Mouse (Mus musculus) ES-CJ7 (cell line): Measurements from ENCODE around the gene Gpc6.
"Not testable (repeated sequence)": the region's sequence is repeated elsewhere in the genome, so short reads cannot be mapped to it uniquely, and the experiment has no call there.

ENCODE experiments used
- DNase-seq: peaks from one replicate; pipeline ENCODE4 v3.0.0; 2011; ENCODE audit warnings: low read depth, low spot score

Gpc6 gene

DNA sequence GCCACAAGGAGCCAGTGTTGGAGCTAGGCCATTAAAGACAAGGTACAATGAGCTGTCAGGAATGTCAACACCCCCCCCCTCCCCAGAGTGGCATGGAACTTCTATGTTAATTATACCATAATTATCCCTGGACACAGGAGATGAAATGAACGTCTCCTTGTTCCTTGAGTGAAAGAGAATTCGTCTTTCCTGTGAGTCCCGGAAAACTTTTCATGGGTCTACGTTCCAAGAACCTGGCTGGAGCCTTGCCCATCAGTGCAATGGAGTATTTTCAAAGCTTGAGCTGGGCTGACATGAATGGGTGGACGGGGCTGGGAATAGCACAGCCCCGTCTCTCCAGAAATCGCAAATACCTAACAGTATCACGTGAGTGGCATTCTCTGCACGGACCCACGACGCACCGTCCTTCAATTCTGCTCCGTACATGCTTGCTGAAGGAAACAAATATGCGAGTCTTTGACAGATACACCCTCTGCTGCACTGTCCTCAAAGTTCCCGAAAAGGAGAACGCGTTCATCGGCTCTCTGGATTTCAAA is 444.3 kb downstream of the Gpc6 start:
- no peak for DNase-seq

DNA sequence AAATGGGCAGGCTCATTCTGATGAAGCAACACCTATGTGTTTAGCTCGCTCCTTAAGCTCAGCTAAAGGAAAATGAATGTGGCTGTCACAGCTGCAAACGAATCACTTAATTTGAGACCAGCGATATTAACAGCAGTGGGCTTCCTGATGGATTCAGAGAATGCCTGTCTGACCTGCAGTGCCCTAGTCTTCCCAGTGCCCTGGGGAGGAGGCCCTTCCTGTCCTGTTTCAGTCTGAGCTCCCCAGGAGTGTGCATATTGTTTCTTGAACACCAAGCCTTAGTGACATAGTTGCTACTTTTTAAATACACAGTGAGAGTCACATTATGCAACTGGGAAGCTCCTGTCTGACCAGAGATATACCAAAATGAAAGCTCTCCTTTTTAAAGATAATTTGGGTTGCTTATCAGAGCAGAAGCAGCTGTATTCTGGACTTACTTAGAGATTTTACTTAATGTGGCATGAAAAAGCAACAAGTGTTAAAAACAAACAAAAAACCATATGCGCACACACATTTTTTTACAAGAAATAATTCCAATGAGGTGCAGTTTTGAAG is 451.8 kb downstream of the Gpc6 start:
- no peak for DNase-seq

DNA sequence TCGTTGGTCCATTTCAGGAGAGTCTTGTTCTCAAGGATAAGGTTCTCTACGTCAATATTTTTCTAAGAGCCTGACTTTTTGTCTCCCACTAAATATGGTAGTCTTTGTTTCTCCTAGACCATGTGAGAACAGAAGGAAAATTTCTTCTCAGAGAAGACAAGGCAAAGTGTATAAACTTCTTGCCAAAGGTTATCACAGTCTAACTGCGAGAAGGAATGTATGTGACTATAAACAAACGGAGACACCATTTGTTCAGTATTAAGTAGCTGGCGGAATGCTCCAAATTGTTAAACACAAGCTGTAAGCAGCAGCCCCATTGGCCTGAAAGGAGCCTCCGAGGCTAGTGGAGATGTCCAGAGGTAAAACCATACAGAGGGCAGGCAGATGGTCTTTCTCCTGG is 454.9 kb downstream of the Gpc6 start:
- DNase-seq: no peak

DNA sequence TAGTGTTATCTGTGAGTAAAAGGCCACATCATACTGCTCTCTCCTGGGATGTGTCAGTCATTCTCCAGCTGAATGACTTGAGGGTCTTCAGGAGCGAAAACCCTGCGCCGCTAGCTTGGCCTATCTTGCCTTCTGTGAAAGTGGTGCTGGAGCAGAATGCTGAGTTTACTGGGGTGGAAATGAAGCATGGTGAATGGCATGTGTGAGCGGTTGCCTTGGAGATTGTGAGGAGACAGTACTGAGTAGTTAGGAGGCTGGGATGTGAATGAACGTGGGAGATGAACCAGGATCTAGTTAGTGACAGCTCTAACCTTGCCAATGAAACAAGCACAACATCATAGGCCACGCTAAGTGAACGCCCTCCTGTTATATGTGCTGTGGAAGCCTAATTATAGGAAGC is 458.1 kb downstream of the Gpc6 start:
- DNase-seq: no peak

DNA sequence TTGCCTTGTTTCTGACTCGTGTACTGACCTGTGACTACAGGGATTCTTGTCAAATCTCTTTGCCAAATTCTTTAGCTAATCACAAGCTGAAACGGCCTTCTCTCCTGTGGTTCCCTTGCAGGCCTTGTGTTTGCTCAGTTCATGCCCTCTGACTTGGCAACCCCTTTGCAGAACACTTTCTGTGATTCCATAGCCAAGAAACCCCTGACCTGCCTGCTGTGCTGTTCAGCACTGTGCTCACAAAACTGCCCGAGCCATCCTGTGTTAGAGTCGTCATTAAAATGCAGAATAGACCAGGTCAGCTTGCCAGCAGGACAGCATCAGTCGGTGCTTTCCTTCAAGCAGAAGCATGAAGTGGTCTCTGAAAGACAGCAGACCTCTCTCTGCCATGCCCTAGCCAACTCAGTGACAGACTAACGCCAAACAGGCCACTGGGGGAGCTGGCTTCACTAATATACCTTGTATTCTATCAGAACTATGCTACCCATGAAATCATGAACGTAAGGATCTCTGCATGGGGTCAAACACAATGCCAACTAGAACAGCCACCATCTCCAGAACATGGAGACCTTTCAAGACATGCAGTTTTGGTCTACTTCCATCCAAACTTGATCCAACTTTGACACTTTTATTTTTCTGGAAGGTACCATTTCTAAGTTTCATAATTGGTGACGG is 459.1 kb downstream of the Gpc6 start:
- no peak for DNase-seq

DNA sequence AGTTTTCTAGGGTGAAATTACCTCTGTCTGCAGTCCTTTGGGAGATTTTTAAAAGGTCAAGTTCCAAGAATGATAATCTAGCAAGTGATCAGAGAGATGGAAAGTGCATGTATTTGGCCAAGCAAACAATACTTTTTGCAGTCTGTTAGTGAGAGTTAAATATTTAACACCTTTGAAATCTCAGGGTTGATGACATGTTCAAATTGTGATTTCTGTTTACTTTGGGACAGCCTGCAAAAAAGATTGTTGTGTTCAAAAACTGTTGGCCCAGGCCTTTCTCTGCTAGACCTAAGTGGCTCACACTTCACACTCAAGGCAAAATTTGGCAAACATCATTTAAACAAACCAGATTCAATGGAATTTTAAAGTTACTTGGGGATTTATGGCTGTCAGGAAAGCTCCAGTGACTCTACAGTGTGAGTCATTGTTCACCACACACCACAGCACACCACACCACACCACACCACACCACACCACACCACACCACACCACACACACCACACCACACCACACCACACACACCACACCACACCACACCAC is 460.7 kb downstream of the Gpc6 start:
- DNase-seq: no peak

DNA sequence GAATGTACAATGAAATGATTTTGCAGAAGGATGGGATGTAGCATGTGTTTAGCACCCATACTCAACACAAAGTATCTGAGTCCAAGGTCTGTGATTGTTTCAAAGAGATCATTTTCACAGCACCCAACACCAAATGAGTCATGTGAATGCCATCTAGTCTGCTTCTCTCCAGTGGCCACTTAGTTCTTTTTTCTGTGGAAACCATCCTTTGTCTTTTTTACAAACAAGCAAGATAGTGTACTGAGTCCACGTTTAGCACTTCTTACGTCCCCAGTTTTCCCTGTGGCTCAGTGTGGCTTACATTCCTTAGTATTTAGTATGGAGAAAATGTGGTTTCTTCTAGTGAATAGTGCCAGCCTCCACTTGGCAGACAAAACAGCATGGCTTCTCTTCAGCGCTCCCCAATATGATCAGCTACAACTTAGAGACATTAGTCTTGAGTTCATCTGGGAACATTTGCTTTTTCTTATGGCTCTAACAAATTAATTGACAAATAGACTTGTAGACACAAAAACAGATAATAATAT is 465.7 kb downstream of the Gpc6 start:
- DNase-seq: no peak

DNA sequence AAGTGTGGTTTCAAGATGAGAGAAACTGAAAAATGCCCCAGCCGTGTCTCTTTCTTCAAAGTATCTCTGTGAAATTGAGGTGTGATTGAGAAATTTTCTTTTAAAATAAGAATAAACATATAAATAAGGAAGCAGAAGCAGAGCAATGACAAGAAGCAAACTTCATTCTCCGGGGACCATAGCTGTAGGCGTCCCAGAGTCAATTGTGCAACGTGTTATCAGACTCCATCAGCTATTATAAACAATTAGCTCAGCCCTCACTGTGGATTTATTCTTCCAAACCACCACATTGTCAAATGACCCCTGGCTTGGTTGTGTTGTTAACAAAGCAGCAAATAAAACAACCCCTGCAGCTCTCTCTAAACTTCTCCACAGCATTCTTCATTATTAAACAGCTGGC is 466.3 kb downstream of the Gpc6 start:
- no peak for DNase-seq

DNA sequence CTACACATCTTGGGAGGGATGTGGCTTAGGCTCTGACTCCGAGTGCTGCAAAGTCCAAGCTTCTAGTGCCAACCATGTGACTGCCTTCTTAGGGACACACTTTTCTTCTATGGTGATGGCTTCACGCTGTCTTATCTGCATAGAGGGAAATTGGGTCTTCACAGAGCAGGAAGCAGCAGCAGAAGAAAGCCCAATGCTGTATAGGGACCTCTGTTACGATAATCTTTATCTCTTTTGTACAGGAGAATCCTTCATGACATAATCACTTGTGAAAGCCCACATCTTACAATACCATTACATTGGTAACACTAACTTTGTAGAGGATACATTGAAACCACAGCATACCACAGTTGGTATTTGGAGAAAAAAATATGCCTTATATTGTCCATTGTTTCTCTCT is 472.1 kb downstream of the Gpc6 start:
- DNase-seq: no peak

DNA sequence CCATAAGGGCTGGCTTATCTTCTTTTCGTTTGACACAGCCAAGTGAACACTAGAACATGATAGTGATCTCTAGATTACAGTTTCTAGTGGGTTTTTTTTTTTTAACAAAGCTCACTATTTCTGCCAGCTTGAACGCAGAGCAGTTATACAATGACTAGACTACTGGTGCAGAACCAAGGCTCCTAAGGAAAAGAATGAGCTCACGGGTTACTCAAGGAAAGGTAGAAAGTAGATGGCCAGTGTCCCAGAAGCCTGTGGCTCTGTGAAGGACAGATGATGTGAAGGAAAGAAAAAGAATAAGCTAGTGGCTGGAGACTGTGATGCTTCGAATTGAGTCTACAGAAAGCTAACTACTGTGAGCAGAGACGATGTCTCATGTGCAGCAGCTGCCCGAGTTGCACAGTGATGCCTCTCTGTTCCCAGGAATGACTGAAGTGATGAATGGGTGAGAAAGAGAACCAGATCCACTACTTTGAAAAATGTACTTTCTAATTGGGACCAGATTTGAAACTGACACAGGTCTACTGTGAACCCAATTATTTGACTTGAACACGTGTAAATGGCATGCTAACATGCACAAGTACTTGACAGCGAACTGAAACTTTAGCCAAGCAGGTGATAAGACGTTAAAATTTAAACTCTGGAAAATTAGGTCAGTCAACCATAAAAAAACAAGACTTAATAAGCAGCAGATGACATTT is 482.9 kb downstream of the Gpc6 start:
- DNase-seq: no peak

DNA sequence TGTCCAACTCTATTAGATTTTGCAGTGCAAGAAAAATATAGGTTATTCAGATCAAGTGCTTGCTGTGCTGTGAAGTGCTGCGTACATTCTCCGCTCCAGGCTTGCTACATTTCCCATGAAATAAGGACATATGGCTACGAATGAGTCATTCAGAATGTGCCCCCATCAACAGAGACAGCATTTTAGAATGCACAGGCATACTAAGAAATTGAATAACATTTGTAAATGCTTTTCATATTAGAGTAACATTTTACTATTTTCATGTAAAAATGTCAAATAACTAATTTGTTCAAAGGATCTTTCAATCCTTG is 483.4 kb downstream of the Gpc6 start:
- no peak for DNase-seq

DNA sequence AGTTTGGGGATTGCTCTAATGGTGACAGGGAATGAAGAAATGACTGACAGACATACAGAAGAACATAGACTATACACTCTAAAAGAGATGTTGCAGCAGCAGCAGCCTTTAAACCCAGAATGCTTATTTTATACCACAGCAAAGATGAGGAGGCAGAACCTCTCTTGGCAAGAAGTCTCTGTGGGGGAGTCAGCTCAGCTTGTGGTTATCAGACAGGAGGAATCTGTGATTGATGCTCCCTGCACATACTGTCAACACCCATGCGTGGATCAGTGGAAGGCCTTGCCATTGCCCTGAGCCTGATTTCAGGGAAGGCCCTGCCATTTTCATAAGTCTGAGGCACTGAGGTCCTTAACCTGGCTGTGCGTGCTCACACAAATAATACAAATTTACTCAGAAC is 484.7 kb downstream of the Gpc6 start:
- no peak for DNase-seq

DNA sequence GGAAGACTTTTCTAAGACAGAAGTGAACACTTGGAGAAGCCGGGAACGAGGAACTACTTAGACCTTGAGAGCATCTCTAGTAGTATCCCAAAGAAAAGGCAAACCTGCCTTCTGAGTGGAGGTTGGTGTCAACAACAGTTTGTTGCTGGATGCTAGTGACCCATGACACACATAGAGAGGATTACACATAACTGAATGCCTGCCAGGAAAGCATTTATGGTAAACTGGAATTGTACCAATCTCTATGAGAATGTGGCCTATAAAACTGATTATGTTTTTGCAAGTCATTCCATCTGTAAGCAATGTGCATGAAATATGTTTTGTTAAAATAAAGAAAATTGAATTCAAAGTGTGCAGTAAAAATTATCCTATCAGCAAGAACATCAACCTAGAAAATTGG is 485.4 kb downstream of the Gpc6 start:
- no peak for DNase-seq

DNA sequence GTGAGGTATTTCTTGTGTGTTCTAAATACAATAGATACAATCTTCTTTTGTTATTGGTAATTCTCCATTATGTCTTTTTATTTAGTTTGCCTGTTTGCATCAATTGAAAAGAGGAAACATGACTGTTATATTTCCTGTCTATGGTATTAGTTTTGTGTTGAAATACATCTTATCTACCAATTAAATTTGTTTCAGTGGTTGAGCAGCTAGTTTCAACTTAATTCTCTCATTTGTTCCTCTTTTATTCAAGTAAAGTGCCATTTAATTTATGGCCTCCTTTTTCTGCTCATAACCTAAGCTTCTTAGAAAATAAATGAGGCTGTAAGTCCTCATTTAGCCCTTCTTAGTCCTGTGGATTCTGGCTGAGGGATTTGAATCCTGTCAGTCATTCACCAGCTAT is 489.9 kb downstream of the Gpc6 start:
- DNase-seq: no peak

DNA sequence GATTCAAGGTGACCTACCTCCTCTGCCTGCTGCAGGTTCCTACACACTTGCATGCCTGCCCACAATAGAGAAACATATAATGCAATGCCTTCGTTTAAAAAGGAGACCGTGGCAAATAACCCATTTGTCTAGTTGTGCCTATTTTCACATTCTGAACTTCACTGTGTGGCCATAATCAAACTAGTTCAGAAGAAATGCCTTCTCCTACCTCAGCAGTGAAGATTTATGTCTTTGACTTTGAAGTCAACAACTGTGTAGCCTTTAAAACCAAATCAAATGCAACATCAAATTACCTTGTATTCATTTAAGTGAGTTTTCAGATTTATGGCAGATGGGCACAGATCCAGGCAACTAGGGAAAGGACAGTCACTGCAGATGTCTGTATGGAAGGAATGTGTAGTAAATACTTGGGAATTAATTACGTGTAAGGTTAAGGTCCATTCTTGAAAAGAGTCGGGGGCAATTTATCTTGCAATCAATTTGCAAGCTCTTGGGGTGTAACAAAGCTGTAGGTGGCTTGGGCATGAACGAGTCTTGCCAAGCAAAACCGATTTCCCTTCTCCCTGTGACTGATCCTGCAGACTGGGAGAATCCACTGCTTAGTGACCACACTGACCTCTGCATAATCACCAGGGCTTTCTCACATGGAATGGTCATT is 494.6 kb downstream of the Gpc6 start:
- no peak for DNase-seq

DNA sequence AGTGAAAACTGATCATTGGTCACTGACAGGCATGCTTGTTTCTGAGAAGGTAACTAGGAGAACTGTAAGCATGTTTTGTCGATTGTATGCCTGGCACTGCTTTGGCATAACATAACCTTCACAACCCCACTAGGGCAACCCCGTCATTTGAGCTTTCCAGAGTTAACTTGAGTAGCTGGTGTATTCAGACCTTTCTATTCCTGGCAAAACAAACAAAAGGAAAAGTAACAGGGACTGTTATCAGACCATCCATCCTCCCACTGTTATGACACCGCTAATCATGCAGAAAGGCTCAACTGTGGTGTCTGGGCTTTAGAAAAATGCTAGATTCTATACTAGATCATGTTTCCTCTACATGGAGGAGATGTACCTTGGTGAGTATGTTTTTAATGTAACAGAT is 496.1 kb downstream of the Gpc6 start:
- DNase-seq: no peak

DNA sequence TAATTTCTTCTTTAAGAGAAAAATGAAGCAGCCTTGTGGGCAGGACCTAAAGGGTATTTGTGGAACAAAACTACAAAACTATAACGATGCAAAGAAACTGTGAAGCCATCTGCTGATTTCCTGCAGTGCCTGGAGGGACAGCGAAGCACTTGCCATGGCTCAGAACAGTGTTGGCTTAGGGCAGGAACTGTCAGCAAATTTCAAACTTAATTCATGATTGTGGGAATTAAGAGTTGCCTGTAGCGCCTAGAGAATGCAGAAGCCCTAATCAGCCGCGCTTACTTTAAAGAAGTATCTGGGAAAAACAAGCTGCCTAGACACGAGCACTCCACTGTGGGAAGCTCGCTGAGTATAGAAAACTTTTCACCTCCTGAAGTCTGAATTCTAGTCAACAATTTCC is 501.0 kb downstream of the Gpc6 start:
- DNase-seq: no peak

DNA sequence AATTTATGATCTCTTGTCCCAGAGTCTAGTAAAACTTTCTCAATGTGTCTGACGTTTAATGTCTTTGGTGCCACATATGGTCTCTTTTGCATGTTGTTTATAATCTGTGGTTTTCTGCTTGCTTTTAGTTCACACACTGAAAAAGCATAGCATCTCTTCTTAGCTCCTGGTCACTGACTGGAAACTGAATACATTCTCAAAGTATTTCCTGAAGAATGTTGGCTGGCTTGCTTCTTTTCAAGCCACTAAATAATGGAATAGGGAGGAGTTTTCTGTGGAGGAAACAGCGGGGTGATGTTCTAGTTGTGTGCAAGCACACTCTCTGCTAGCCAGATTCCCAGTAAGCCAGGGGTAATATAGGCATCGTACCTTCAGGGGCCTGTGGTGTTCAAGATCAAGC is 502.7 kb downstream of the Gpc6 start:
- no peak for DNase-seq

DNA sequence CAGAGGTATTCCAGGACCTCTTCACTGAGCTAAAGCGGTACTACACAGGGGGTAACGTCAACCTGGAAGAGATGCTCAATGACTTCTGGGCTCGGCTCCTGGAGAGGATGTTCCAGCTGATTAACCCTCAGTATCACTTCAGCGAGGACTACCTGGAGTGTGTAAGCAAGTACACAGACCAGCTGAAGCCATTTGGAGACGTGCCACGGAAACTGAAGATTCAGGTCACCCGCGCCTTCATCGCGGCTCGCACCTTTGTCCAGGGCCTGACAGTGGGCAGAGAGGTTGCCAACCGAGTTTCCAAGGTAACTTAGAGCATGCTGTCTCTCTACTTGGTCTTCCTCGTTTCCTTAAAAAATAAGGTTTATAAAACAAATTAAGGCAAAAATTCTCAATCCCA is 510.6 kb downstream of the Gpc6 start:
- no peak for DNase-seq

DNA sequence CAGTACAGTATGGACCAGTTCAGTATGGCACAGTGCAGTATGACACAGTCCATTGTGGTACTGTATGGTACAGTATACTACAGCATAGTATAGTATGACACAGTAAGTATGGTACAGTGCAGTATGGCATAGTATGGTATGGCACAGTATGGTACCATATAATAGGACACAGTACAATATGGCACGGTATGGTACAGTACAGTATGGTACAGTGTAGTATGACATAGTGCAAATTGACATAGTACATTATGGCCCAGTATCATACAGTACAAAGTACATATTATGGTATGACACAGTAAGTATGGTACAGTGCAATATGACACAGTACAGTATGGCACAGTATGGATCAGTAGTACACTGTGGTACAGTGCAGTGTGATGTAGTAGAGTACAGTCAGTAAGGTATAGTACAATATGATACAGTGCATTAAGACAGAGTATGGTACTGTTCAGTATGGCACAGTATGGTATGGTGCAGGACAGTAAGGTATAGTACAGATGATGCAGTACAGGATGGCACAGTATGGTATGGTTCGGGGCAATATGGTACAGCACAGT is 521.6 kb downstream of the Gpc6 start:
- DNase-seq: not testable (repeated sequence)

DNA sequence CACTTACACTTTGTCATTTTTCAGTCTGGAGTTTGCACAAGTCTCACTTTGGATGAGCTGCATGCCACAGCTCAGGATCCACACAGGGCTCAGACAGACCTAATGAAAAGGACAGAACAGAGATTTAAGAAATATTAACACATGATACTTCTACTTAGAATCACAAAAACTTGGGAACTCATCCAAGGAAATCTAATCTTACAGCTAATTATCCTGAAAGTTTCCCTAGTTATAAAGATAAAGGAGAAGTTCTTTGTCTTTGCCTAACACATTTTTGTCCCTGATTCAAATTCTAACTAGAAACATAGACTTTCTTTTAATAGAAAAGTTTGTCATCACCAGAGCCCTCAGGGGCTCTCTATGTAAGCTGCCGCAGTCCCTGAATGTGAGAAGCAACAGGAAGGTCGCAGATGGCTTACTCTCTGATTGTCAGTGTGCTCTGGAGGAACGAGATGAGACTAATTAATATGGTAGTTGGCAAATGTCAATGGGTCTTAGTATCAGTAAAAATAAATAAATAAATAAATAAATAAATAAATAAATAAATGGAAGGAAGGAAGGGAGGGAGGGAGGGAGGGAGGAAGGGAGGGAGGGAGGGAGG is 526.4 kb downstream of the Gpc6 start:
- no peak for DNase-seq

DNA sequence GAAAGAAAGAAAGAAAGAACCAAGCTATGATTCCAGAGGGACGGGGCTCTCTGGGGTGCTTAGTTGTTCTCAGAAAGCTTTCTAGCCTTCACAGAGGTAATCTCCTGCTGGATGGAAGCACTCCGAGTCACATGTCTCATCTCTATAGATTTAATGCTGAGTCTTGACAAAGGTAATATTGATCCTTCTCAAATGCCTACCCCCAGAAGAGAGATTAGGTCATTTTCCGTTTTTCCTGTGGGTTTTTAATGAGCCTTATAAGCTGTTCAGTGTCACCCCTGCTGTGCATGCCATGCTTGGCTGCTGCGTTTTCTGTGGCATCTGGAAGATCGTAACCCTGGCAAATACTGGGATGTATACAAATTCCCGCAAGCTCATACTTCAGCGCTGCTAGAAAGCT is 527.0 kb downstream of the Gpc6 start:
- DNase-seq: no peak
